Comparison of ENCODE assay signal across 8 mouse cellular contexts in genomic region chr4:148495874-148496689, GRCm38 (mm10). TPM values are rescaled to one million over a fixed set of nuclear protein-coding genes. Genes with fewer than 3 reads are reported as not detected.
A peak's percentile ranks its signal among the peaks of the same experiment; 100 is the strongest.
DNase-seq lines count a peak whose midpoint lies in the region; ATAC-seq and TF ChIP-seq lines count a peak whose summit lies in the region.

No protein-coding gene starts in this region.

- no peak for TF ChIP-seq CTCF in gastrocnemius, adult 2 months (IDR thresholded peaks at IDR 0.05)

- intact Hi-C loops in gastrocnemius, adult 2 months (cut with DNase I): no loop called here

- no peak overlapping the region for H3K9ac ChIP-seq in embryonic facial prominence, embryonic 15.5 days
- no peak overlapping the region for H3K9ac ChIP-seq in midbrain, embryonic 15.5 days
- no peak overlapping the region for H3K9ac ChIP-seq in heart, embryonic 12.5 days

- ATAC-seq in embryonic facial prominence, embryonic 15.5 days (ENCODE audit: insufficient number of reproducible peaks, low FRiP score, low TSS enrichment, low read depth): peak; percentile 47
- peak; percentile 62 for ATAC-seq in midbrain, embryonic 15.5 days (replicated peaks)
- ATAC-seq in heart, embryonic 12.5 days (ENCODE audit: insufficient number of reproducible peaks, low FRiP score): no peak; the same call in 1 of the 2 replicates

- DNase-seq in kidney, postnatal 25 days: peak; percentile 56 to 69
- DNase-seq in kidney, adult 8-10 months: no peak
- DNase-seq in ZHBTc4 (ENCODE audit: low read depth, low spot score): peak; percentile 76
- DNase-seq in gastrocnemius, adult 2 months: no peak
- no peak for DNase-seq in yolk sac, embryonic 10.5 days (ENCODE audit: low spot score)

- no peaks in the 10 kb centered on the region for H3K9me3 ChIP-seq in embryonic facial prominence, embryonic 15.5 days (replicated peaks)
- no peaks in the 10 kb centered on the region for H3K9me3 ChIP-seq in midbrain, embryonic 15.5 days
- H3K9me3 ChIP-seq in heart, embryonic 12.5 days (replicated peaks): no peaks in the 10 kb centered on the region

- no peaks in the 10 kb centered on the region for H3K4me1 ChIP-seq in embryonic facial prominence, embryonic 15.5 days
- H3K4me1 ChIP-seq in midbrain, embryonic 15.5 days: no peaks in the 10 kb centered on the region
- peaks cover 21% of the 10 kb centered on the region for H3K4me1 ChIP-seq in heart, embryonic 12.5 days (replicated peaks)

- no peak overlapping the region for H3K4me3 ChIP-seq in embryonic facial prominence, embryonic 15.5 days (replicated peaks)
- H3K4me3 ChIP-seq in midbrain, embryonic 15.5 days: no peak overlapping the region
- H3K4me3 ChIP-seq in heart, embryonic 12.5 days: no peak overlapping the region
- no peak overlapping the region for H3K4me3 ChIP-seq in gastrocnemius, adult 2 months

- 79% methylated on average over 25 of the region's 25 CpGs for WGBS in embryonic facial prominence, embryonic 15.5 days
- WGBS in midbrain, embryonic 15.5 days: 77% methylated on average over 25 of the region's 25 CpGs
- WGBS in heart, embryonic 12.5 days: 86% methylated on average over 25 of the region's 25 CpGs

- no peaks in the 10 kb centered on the region for H3K27me3 ChIP-seq in embryonic facial prominence, embryonic 15.5 days
- H3K27me3 ChIP-seq in midbrain, embryonic 15.5 days (replicated peaks): no peaks in the 10 kb centered on the region
- no peaks in the 10 kb centered on the region for H3K27me3 ChIP-seq in heart, embryonic 12.5 days (replicated peaks)

- H3K4me2 ChIP-seq in embryonic facial prominence, embryonic 15.5 days (replicated peaks): no peak overlapping the region
- no peak overlapping the region for H3K4me2 ChIP-seq in midbrain, embryonic 15.5 days
- no peak overlapping the region for H3K4me2 ChIP-seq in heart, embryonic 12.5 days

- H3K36me3 ChIP-seq in embryonic facial prominence, embryonic 15.5 days: peaks cover 63% of the 10 kb centered on the region
- H3K36me3 ChIP-seq in midbrain, embryonic 15.5 days (replicated peaks): peaks cover 21% of the 10 kb centered on the region
- H3K36me3 ChIP-seq in heart, embryonic 12.5 days: peaks cover 64% of the 10 kb centered on the region

- no peak overlapping the region for H3K27ac ChIP-seq in embryonic facial prominence, embryonic 15.5 days (replicated peaks)
- no peak overlapping the region for H3K27ac ChIP-seq in midbrain, embryonic 15.5 days
- H3K27ac ChIP-seq in heart, embryonic 12.5 days (ENCODE audit: poor library complexity, severe bottlenecking): no peak overlapping the region
- H3K27ac ChIP-seq in gastrocnemius, adult 2 months: no peak overlapping the region

RNA-seq across cellular contexts. Expression of gene Angptl7, which starts 4.2 kb away (rescaled TPM):
- 4.8 and 7.7 TPM in 2 replicates for polyA plus RNA-seq in embryonic facial prominence, embryonic 15.5 days (2015; fragmentation: Nextera tagmentation; extraction: Ambion mirVana)
- polyA plus RNA-seq in midbrain, embryonic 15.5 days (2015; fragmentation: Nextera tagmentation; extraction: Ambion mirVana): 0.36 and 0.45 TPM in 2 replicates
- polyA plus RNA-seq in heart, embryonic 12.5 days (2016; fragmentation: Nextera tagmentation; extraction: Ambion mirVana): 5.0 and 5.8 TPM in 2 replicates
- total RNA-seq in gastrocnemius, adult 2 months (2021): 10 to 100 TPM; 27.8 to 52.8 TPM

RNA-seq across cellular contexts. Expression of gene Mtor, which starts 47.7 kb away (rescaled TPM):
- polyA plus RNA-seq in embryonic facial prominence, embryonic 15.5 days (2015; fragmentation: Nextera tagmentation; extraction: Ambion mirVana): 14.7 and 14.9 TPM in 2 replicates
- 22.8 and 23.8 TPM in 2 replicates for polyA plus RNA-seq in midbrain, embryonic 15.5 days (2015; fragmentation: Nextera tagmentation; extraction: Ambion mirVana)
- 21.8 and 23.1 TPM in 2 replicates for polyA plus RNA-seq in heart, embryonic 12.5 days (2016; fragmentation: Nextera tagmentation; extraction: Ambion mirVana)
- total RNA-seq in gastrocnemius, adult 2 months (2021): 10 to 100 TPM; 36.3 to 37.1 TPM

RNA-seq across cellular contexts. Expression of gene Ubiad1, which starts 51.5 kb away (rescaled TPM):
- polyA plus RNA-seq in embryonic facial prominence, embryonic 15.5 days (2015; fragmentation: Nextera tagmentation; extraction: Ambion mirVana): 20.5 and 21.7 TPM in 2 replicates
- 22.1 and 23.3 TPM in 2 replicates for polyA plus RNA-seq in midbrain, embryonic 15.5 days (2015; fragmentation: Nextera tagmentation; extraction: Ambion mirVana)
- 21.6 and 22.3 TPM in 2 replicates for polyA plus RNA-seq in heart, embryonic 12.5 days (2016; fragmentation: Nextera tagmentation; extraction: Ambion mirVana)
- total RNA-seq in gastrocnemius, adult 2 months (2021): 10 to 100 TPM; 10.3 to 18.0 TPM

Comparison
In these comparisons a context has a peak if more than half of its experiments do, and no peak if none do; other contexts are left out.
1. DNase-seq: peak in kidney, postnatal 25 days (2 of 2) and ZHBTc4 (single experiment); none in kidney, adult 8-10 months (0 of 2), gastrocnemius, adult 2 months (single experiment) and yolk sac, embryonic 10.5 days (single experiment).